Mouse (Mus musculus) hindbrain, embryonic 15.5 days (tissue): ENCODE data around the gene Ddx19b. TPM values are rescaled to one million over a fixed set of nuclear protein-coding genes. Genes with fewer than 3 reads are reported as not detected.
"Not testable (repeated sequence)": the region's sequence is repeated elsewhere in the genome, so short reads cannot be mapped to it uniquely, and the experiment has no call there.

Source experiments
- ATAC-seq: fragments of 200-750 bp; cut with Nextera tagmentation; 2 replicates; pipeline ENCODE4 v1.8.0; 2017; ENCODE audit warnings: low read depth, moderate number of reproducible peaks, moderate TSS enrichment; ENCODE audit not compliant: low FRiP score
- H3K27ac ChIP-seq: fragments of 300-500 bp; sonication (generic); replicated peaks from 2 replicates; pipeline ENCODE4 v1.5.1; 2015; ENCODE audit warnings: mild to moderate bottlenecking, inconsistent platforms
- H3K27me3 ChIP-seq: fragments of 300-500 bp; sonication (generic); 2 replicates; pipeline ENCODE4 v1.6.1; 2015; ENCODE audit warnings: control low read depth, inconsistent platforms
- H3K36me3 ChIP-seq: fragments of 300-500 bp; sonication (generic); 2 replicates; pipeline ENCODE4 v1.6.1; 2015; ENCODE audit warnings: control low read depth, inconsistent platforms
- H3K4me1 ChIP-seq: fragments of 300-500 bp; sonication (generic); replicated peaks from 2 replicates; pipeline ENCODE4 v1.6.1; 2015; ENCODE audit warnings: control low read depth, inconsistent platforms
- H3K4me2 ChIP-seq: fragments of 300-500 bp; sonication (generic); 2 replicates; pipeline ENCODE4 v1.6.1; 2015; ENCODE audit warnings: moderate library complexity, mild to moderate bottlenecking, inconsistent platforms
- H3K4me3 ChIP-seq: fragments of 300-500 bp; sonication (generic); 2 replicates; pipeline ENCODE4 v1.5.1; 2015; ENCODE audit warnings: mild to moderate bottlenecking, inconsistent platforms
- H3K9ac ChIP-seq: fragments of 300-500 bp; sonication (generic); 2 replicates; pipeline ENCODE4 v1.6.1; 2015; ENCODE audit warnings: inconsistent platforms
- H3K9me3 ChIP-seq: fragments of 300-500 bp; sonication (generic); 2 replicates; pipeline ENCODE4 v1.6.1; 2016; ENCODE audit warnings: control low read depth, inconsistent platforms
- WGBS: fragments of 180-500 bp; shearing (Covaris S2); methylation state at CpG from one replicate; pipeline ENCODE4 v1.1.7; 2015; 5-methylcytosine and 5-hydroxymethylcytosine counted together
- polyA plus RNA-seq: library from polyadenylated mRNA; unstranded; fragments of >200 nt; fragmentation: Nextera tagmentation; extraction: Ambion mirVana; gene quantifications from 2 replicates; pipeline ENCODE4 v1.2.1, GENCODE M21; 2015

The Ddx19b gene
- polyA plus RNA-seq, result 6.2 and 7.5 TPM in 2 replicates

DNA sequence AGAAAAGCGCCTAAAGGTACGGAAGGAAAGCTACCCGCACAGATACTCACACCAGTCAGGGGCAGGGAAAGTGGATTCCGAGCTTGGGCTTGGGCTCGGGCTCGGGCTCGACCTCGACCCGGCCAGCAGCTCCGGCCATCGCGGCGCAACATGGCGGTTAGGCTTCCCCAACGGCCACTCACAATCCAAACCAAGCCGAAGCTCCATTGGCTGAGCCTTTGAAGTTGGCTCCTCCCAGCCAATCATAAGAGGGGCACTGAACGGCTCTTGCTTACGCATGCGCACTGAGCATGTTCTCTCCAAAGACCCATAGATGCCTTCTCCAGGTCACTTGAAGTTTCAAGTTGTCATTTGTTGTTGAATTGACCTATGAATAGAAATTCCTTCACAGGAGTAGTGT, at the start of gene Ddx19b:
Ddx19b (minus strand) TSS at position 180 of the 400 bp plus-strand sequence.
- peaks cover 27% of the 10 kb centered on the region for H3K4me1 ChIP-seq
- peaks cover 7% of the 10 kb centered on the region; the same call in 1 of the 2 replicates for H3K27me3 ChIP-seq
- no peak within 1 kb of the TSS for H3K4me3 ChIP-seq
- no peak within 1 kb of the TSS for H3K27ac ChIP-seq
- no peak within 1 kb of the TSS for H3K4me2 ChIP-seq
- 93% methylated on average over 19 of the region's 19 CpGs for WGBS
- H3K9me3 ChIP-seq, result no peaks in the 10 kb centered on the region
- no peak within 1 kb of the TSS for H3K9ac ChIP-seq
- no peak for ATAC-seq
- H3K36me3 ChIP-seq, result peaks cover 1% of the 10 kb centered on the region; the same call in 1 of the 2 replicates

DNA sequence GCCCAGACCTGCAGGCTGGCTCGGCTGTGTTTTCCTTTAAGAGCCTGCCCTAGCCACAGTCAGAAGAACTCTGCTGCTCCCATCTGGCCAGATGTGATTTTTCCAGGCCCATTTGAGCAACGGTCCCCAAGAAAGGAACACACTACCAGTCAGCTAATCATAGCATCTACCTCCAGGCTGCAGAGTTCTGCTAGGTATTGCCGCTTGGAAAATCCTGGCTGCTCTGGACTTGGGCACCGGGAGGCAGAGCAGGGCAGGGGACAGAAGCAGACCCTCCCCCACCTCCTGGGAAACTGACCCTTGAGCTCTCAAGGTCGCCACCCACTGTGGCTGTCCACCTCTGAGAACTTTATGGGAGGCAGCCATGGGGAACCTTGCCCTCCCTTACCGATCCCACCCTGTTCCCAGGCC, 48.3 kb upstream of the Ddx19b start:
- Histone ChIP-seq H3K36me3 (no peaks in the 10 kb centered on the region), H3K4me1 (0 out of 2 replicates have a peak, but pooled peaks cover 6% of the 10 kb centered on the region), H3K4me3 (no peak overlapping the region), H3K27me3 (no peaks in the 10 kb centered on the region), H3K9ac (no peak overlapping the region), H3K4me2 (no peak overlapping the region), H3K27ac (no peak overlapping the region), H3K9me3 (no peaks in the 10 kb centered on the region)
- ATAC-seq, result no peak
- WGBS, result 35% methylated on average over 6 of the region's 6 CpGs

DNA sequence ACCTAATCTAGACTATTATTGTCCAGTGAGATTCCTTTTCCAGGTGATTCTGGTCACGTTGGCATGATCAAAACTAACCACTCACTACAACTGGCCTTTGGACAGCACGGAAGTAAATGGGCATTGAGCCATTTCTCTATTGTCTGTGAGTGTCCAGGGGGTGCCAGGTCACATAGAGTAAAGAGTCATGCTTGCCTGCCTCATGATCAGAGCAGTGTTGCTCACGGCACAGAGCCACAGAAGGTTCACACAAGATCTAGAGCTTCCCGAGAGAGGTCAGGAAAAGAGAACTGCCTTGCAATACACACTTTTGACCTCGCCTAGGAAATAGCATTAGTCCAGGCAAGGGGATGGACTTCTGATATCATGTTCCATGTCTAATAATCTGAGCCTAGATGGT, 47.9 kb upstream of the Ddx19b start:
- Histone ChIP-seq H3K9ac (no peak overlapping the region), H3K36me3 (no peaks in the 10 kb centered on the region), H3K4me3 (no peak overlapping the region), H3K4me1 (0 out of 2 replicates have a peak, but pooled peaks cover 6% of the 10 kb centered on the region), H3K27me3 (no peaks in the 10 kb centered on the region), H3K9me3 (no peaks in the 10 kb centered on the region), H3K27ac (no peak overlapping the region), H3K4me2 (no peak overlapping the region)
- ATAC-seq, result no peak
- 66% methylated on average over 5 of the region's 5 CpGs for WGBS

DNA sequence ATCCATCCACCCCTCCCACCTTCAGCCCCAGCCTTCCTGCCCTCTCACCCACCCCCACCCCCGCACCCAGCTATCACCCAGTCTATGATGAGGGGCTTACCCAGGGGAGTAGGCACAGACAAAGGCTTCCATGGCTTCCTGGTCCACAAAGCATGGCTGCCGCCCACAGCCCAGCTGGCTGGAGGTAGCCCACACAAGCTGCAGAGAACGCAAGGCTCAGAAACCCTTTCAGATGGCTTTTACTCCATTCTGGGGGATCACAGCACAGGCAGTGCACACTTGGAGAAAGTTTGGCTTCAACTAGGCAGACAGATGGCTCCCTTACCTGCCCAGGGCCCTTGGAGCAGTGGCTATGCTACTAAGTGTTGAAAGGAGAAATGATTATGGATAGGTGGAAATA, 44.4 kb upstream of the Ddx19b start:
- H3K9me3 ChIP-seq, result no peaks in the 10 kb centered on the region
- 69% methylated on average over 3 of the region's 3 CpGs for WGBS
- no peak overlapping the region for H3K9ac ChIP-seq
- ATAC-seq, result no peak
- H3K27me3 ChIP-seq, result no peaks in the 10 kb centered on the region
- no peaks in the 10 kb centered on the region for H3K4me1 ChIP-seq
- H3K4me2 ChIP-seq, result no peak overlapping the region
- H3K36me3 ChIP-seq, result no peaks in the 10 kb centered on the region
- no peak overlapping the region for H3K4me3 ChIP-seq
- no peak overlapping the region for H3K27ac ChIP-seq

DNA sequence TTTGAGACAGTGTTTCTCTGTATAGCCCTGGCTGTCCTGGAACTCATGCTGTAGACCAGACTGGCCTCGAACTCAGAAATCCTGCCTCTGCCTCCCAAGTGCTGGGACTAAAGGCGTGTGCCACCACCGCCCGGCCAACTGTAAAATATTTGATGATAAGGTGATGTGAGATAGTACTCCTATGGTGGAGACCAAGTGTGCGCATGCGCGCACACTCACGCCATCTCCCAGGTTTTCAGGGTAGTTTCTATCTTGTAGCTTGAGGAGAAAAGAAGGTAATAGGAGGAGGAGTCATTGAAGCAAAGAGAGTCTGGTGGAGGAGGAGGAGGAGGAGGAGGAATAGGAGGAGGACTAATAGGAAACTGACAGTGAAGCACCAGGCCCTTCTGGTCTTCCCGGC, 37.1 kb upstream of the Ddx19b start:
- H3K36me3 ChIP-seq, H3K9me3 ChIP-seq, H3K27ac ChIP-seq, H3K4me1 ChIP-seq, H3K4me3 ChIP-seq, ATAC-seq, H3K9ac ChIP-seq, H3K27me3 ChIP-seq, H3K4me2 ChIP-seq: not testable (repeated sequence)
- 93% methylated on average over 9 of the region's 9 CpGs for WGBS

DNA sequence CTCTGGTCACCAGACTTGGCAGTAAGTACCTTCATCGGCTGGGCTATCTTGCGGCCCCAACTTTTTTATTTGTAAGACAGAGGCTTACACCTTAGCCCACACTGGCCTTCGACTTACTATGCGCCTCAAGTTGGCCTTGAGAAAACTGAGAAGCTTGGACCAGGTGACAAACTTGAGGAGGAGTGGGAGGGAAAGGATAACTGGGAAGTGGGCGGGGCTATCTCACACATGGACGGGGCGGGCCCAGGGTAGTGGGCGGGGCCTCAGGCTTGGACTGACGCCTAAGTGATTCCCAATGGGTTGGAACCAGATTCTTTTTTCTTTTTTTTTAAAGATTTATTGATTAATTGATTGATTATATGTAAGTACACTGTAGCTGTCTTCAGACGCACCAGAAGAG, 35.9 kb upstream of the Ddx19b start:
- ATAC-seq, result no peak
- Histone ChIP-seq H3K27me3 (no peaks in the 10 kb centered on the region), H3K27ac (no peak overlapping the region), H3K9me3 (no peaks in the 10 kb centered on the region), H3K4me3 (no peak overlapping the region), H3K36me3 (no peaks in the 10 kb centered on the region), H3K4me2 (no peak overlapping the region), H3K4me1 (no peaks in the 10 kb centered on the region; the same call in 1 of the 2 replicates), H3K9ac (no peak overlapping the region)
- 32% methylated on average over 10 of the region's 10 CpGs for WGBS

DNA sequence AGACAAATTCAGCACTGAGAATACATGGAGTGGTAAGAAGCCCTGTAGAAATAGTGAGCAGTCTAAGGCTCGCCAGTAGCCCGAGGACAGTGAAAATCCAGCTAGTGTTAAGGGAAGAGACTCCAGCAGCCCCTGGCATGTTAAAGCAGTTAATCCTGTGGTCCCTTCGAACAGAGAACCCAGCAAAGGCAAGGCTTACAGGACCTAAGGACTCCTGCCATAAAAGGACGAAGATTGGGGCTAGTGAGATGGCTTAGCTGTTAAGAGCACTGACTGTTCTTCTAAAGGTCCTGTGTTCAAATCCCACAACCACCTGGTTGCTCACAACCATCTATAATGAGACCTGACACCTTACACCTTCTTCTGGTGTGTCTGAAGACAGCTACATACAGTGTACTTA, 34.8 kb upstream of the Ddx19b start:
- H3K27me3 ChIP-seq, result no peaks in the 10 kb centered on the region
- H3K4me2 ChIP-seq, result no peak overlapping the region
- no peak overlapping the region for H3K9ac ChIP-seq
- H3K9me3 ChIP-seq, result no peaks in the 10 kb centered on the region
- no peak overlapping the region for H3K4me3 ChIP-seq
- WGBS, result 78% methylated on average over 4 of the region's 4 CpGs
- H3K36me3 ChIP-seq, result no peaks in the 10 kb centered on the region
- no peak for ATAC-seq
- H3K27ac ChIP-seq, result no peak overlapping the region
- peaks cover 3% of the 10 kb centered on the region for H3K4me1 ChIP-seq

DNA sequence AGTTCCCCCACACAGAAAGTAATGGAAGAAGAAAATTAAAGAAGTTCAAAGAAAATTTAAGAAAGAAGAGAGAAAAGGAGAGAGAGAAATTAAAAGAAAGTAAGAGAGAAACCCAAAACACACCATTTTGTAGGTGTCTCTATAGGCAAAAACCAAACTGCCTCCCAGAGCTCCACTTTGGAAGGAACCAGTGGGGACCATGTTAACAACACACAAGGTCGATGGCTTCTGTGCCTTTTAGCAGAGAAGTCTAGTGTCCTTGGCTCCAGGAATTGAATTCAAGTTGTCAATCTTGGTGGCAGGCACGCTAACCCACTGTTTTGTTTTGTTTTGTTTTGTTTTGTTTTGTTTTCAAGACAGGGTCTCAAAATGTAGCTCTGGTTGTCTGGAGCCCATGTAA, 31.3 kb upstream of the Ddx19b start:
- H3K4me1 ChIP-seq, result peaks cover 19% of the 10 kb centered on the region
- ATAC-seq, result no peak
- H3K9me3 ChIP-seq, result no peaks in the 10 kb centered on the region
- 47% methylated on average over 2 of the region's 2 CpGs for WGBS
- 0 out of 2 replicates have a peak, but pooled peaks cover 3% of the 10 kb centered on the region for H3K36me3 ChIP-seq
- peak overlapping the region; percentile 59 for H3K4me3 ChIP-seq
- peak overlapping the region; percentile 44 for H3K27ac ChIP-seq
- no peaks in the 10 kb centered on the region for H3K27me3 ChIP-seq
- peak overlapping the region; percentile 77 for H3K4me2 ChIP-seq
- H3K9ac ChIP-seq, result no peak overlapping the region

DNA sequence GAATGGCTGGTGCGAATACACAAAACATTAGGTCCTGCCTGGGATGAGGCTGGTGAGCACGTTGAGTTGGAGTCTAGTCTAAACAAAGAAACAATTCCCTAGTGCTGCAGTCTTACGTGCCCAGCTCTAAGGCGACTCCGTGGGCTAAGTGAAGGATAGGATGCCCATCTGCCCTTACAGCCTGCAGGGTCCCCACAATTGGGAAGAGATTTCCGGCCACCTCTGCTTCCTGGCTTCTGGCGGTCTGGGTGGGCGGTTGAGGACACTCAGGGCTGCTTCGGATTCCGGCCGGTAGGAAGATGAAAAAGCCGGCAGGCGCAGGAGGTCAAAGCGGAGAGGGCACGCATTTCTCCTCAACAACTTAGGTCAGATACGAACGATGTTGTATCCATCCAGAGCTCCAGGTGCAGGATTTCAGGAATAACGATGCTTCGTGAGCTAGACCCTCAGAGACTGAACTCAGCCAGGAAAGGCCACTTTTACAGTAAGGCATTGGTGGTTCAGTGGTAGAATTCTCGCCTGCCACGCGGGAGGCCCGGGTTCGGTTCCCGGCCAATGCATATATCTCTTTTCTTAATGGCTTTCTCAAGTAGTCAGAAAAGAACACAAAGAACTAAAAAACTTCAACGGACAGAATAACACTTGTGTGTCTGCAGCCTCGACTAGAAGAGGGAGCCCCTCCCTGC, 30.7 kb upstream of the Ddx19b start:
- Histone ChIP-seq H3K36me3 (0 out of 2 replicates have a peak, but pooled peaks cover 4% of the 10 kb centered on the region), H3K27me3 (no peaks in the 10 kb centered on the region), H3K4me1 (peaks cover 26% of the 10 kb centered on the region), H3K9ac (peak overlapping the region; percentile 63), H3K9me3 (no peaks in the 10 kb centered on the region), H3K4me2 (peak overlapping the region; percentile 77), H3K4me3 (peak overlapping the region; percentile 59), H3K27ac (peak overlapping the region; percentile 83)
- peak; percentile 94 for ATAC-seq
- under 1% methylated on average over 27 of the region's 27 CpGs for WGBS

DNA sequence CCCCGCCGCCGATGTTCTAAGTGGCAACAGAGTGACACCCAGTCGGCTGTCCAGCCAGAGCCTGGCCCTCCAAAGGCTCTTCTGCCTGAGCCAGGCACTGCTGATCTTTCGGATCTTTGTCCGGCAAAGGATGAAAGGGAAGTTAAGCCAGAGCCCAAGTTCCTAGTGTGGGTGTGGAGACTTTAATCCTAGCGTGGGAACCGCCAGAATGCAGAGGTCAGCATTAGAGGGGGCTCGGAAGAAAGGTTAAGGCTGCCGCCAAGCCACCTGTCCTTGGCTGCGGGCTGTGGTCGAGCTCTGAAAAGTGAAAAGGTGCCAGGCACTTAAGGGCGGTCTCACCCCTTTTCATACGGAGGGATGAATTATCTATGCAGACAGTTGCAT, 30.1 kb upstream of the Ddx19b start:
- H3K27me3 ChIP-seq, result no peaks in the 10 kb centered on the region
- 0 out of 2 replicates have a peak, but pooled peaks cover 4% of the 10 kb centered on the region for H3K36me3 ChIP-seq
- H3K4me1 ChIP-seq, result peaks cover 31% of the 10 kb centered on the region
- H3K4me3 ChIP-seq, result peak overlapping the region; percentile 59
- peak overlapping the region; percentile 63 for H3K9ac ChIP-seq
- peak; percentile 15; the same call in 1 of the 2 replicates for ATAC-seq
- WGBS, result under 1% methylated on average over 14 of the region's 14 CpGs
- peak overlapping the region; percentile 77 for H3K4me2 ChIP-seq
- H3K27ac ChIP-seq, result peak overlapping the region; percentile 83
- no peaks in the 10 kb centered on the region for H3K9me3 ChIP-seq

DNA sequence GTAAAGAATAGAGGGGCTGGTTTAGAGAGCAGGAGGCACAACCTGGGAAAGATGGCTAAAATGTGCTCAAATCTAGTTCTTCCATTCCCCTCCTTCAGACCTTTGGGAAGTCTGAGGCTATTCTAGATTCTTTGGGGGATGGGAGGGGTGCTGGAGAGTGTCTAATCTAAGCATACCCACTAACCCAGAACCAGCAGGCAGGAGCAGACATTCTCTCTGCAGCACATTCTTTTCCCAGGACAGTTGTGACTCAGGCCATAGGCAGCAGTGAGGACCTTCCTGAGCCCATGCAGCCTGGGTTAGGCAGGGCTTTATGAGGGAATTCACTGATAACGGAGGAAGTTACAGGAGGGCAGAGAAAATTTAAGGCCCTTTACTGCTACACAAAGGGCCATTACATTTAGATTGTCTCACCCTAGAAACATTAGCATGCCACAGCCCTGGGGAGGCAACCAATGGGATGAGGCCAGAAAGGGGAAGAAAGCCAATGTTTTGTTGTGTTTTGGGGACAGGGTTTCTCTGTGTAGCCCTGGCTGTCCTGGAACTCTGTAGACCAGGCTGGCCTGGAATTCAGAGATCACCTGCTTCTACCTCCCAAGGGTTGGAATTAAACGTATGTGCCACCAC, 27.5 kb upstream of the Ddx19b start:
- peaks cover 21% of the 10 kb centered on the region for H3K36me3 ChIP-seq
- H3K9me3 ChIP-seq, result no peaks in the 10 kb centered on the region
- no peak for ATAC-seq
- H3K27ac ChIP-seq, result no peak overlapping the region
- no peak overlapping the region for H3K4me2 ChIP-seq
- peaks cover 31% of the 10 kb centered on the region for H3K4me1 ChIP-seq
- 81% methylated on average over 2 of the region's 2 CpGs for WGBS
- H3K27me3 ChIP-seq, result no peaks in the 10 kb centered on the region
- no peak overlapping the region for H3K4me3 ChIP-seq
- H3K9ac ChIP-seq, result no peak overlapping the region

DNA sequence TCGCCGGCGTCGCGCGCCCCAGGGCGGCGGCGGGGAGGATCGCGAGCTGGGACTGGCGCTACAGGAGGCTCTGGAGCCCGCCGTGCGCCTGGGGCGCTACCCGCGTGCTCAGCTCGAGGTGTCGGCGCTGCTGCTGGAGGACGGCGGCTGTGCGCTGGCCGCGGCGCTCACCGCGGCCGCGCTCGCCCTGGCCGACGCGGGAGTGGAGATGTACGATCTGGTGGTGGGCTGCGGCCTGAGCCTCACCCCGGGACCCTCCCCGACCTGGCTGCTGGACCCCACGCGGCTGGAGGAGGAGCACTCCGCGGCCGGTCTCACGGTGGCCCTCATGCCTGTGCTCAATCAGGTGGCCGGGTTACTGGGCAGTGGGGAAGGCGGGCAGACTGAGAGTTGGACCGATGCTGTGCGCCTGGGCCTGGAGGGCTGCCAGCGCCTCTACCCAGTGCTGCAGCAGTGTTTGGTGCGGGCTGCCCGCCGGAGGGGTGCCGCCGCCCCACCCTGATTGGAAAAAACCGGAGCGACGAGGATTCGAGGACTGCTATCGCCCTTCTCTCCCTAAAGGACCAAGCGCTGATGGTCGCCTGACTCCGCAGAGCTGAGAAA, 25.2 kb upstream of the Ddx19b start:
- Histone ChIP-seq H3K4me3 (peak overlapping the region; percentile 77), H3K36me3 (peaks cover 43% of the 10 kb centered on the region), H3K9me3 (no peaks in the 10 kb centered on the region), H3K4me2 (peak overlapping the region; percentile 97), H3K9ac (peak overlapping the region; percentile 82), H3K4me1 (peaks cover 31% of the 10 kb centered on the region), H3K27me3 (no peaks in the 10 kb centered on the region), H3K27ac (peak overlapping the region; percentile 78)
- under 1% methylated on average over 62 of the region's 63 CpGs for WGBS
- ATAC-seq, result 0 out of 2 replicates have a peak, but pooled peaks have one; percentile 32
